Mouse (Mus musculus): ENCODE results near the gene D5Ertd579e.

GRCm38 (mm10) chr5:36625612-36626011 lies 70.2 kb downstream of the D5Ertd579e start:
- TF ChIP-seq CTCF (IDR thresholded peaks at IDR 0.05; ENCODE audit: control insufficient read depth, insufficient read depth, insufficient replicate concordance, low read depth, low read length) (no peak), POLR2A (IDR thresholded peaks at IDR 0.05; ENCODE audit: control insufficient read depth, low read depth, low read length) (no peak)

Measured in testis, adult 2 months (tissue).